Mouse (Mus musculus) olfactory bulb, adult 2 months (tissue): Measurements from ENCODE around the gene Mospd3. TPM values are rescaled to one million over a fixed set of nuclear protein-coding genes. Genes with fewer than 3 reads are reported as not detected.
A peak's percentile ranks its signal among the peaks of the same experiment; 100 is the strongest.

ENCODE experiments used
- H3K27ac ChIP-seq: fragments of 200-500 bp; 2 replicates; pipeline ENCODE4 v1.5.1; 2012; ENCODE audit warnings: low read depth, low read length; ENCODE audit not compliant: insufficient read depth
- H3K4me1 ChIP-seq: fragments of 200-500 bp; 2 replicates; pipeline ENCODE4 v1.6.1; 2012; ENCODE audit warnings: low read length; ENCODE audit not compliant: control insufficient read depth, insufficient read depth
- H3K4me3 ChIP-seq: fragments of 200-500 bp; 2 replicates; pipeline ENCODE4 v1.5.1; 2012; ENCODE audit warnings: mild to moderate bottlenecking, low read depth, low read length, moderate library complexity; ENCODE audit not compliant: insufficient read depth
- CTCF ChIP-seq: fragments of 200-500 bp; IDR thresholded peaks from 2 replicates; pipeline ENCODE4 v1.5.1; 2012; ENCODE audit warnings: low read depth, mild to moderate bottlenecking, low read length, moderate library complexity; ENCODE audit not compliant: insufficient read depth
- POLR2A ChIP-seq: fragments of 200-500 bp; IDR thresholded peaks from 2 replicates; pipeline ENCODE4 v1.6.1; 2012; ENCODE audit warnings: mild to moderate bottlenecking, low read depth, low read length, moderate library complexity; ENCODE audit not compliant: insufficient read depth
- WGBS: fragments of 180-500 bp; shearing (Covaris S2); methylation state at CpG from one replicate; pipeline ENCODE4 v1.1.7; 2018; 5-methylcytosine and 5-hydroxymethylcytosine counted together
- polyA plus RNA-seq: library from polyadenylated mRNA; stranded (reverse); fragments of >200 nt; gene quantifications from 2 replicates; pipeline ENCODE4 v1.2.4, GENCODE M21; 2012; ENCODE audit warnings: low replicate concordance; ENCODE audit not compliant: missing spikeins, insufficient read depth, insufficient read length

The Mospd3 gene
- polyA plus RNA-seq, 1 experiment, result not detected

GRCm38 (mm10) chr5:137610548-137611244 is 9.8 kb upstream of the Mospd3 start:
- Histone ChIP-seq H3K27ac (0 out of 2 replicates have a peak overlapping the region, but pooled peaks have one; percentile 4), H3K4me1 (peaks cover 8% of the 10 kb centered on the region; the same call in 1 of the 2 replicates), H3K4me3 (no peak overlapping the region)
- TF ChIP-seq POLR2A (no peak), CTCF (no peak)
- WGBS, result 45% methylated on average over 12 of the region's 12 CpGs

- 83% methylated on average over 4 of the region's 4 CpGs for WGBS
- TF ChIP-seq POLR2A (no peak), CTCF (no peak)
- Histone ChIP-seq H3K27ac (no peak overlapping the region), H3K4me1 (peaks cover 8% of the 10 kb centered on the region; the same call in 1 of the 2 replicates), H3K4me3 (no peak overlapping the region)
Observed at GRCm38 (mm10) chr5:137610056-137610455, 9.2 kb upstream of the Mospd3 start.

GRCm38 (mm10) chr5:137609292-137609691 is 8.4 kb upstream of the Mospd3 start:
- WGBS, result 70% methylated on average over 3 of the region's 3 CpGs
- Histone ChIP-seq H3K27ac (no peak overlapping the region), H3K4me3 (no peak overlapping the region), H3K4me1 (peaks cover 8% of the 10 kb centered on the region; the same call in 1 of the 2 replicates)
- TF ChIP-seq POLR2A (no peak), CTCF (no peak)

- no peak overlapping the region for H3K4me3 ChIP-seq
- WGBS, result 41% methylated on average over 23 of the region's 23 CpGs
Observed at GRCm38 (mm10) chr5:137608654-137609190, 7.9 kb upstream of the Mospd3 start.

GRCm38 (mm10) chr5:137607860-137608653 is 7.2 kb upstream of the Mospd3 start:
- Histone ChIP-seq H3K4me1 (peaks cover 8% of the 10 kb centered on the region; the same call in 1 of the 2 replicates), H3K27ac (no peak overlapping the region), H3K4me3 (no peak overlapping the region)
- 29% methylated on average over 26 of the region's 26 CpGs for WGBS
- TF ChIP-seq CTCF (no peak), POLR2A (no peak)

More at GRCm38 (mm10) chr5:137608654-137609190, 7.9 kb upstream of the Mospd3 start:
- H3K4me1 ChIP-seq, result peaks cover 8% of the 10 kb centered on the region; the same call in 1 of the 2 replicates
- TF ChIP-seq CTCF, result no peak
- TF ChIP-seq POLR2A, result no peak
- H3K27ac ChIP-seq, result no peak overlapping the region

GRCm38 (mm10) chr5:137601365-137601729 is 489 bp upstream of the Mospd3 start:
- H3K4me1 ChIP-seq, result peaks cover 9% of the 10 kb centered on the region
- under 1% methylated on average over 22 of the region's 22 CpGs for WGBS
- no peak overlapping the region for H3K27ac ChIP-seq
- H3K4me3 ChIP-seq, result peak overlapping the region; percentile 67
- TF ChIP-seq CTCF (no peak), POLR2A (no peak)

GRCm38 (mm10) chr5:137600281-137600618 is 608 bp downstream of the Mospd3 start:
- H3K4me3 ChIP-seq, result peak overlapping the region; percentile 67
- TF ChIP-seq POLR2A (no peak), CTCF (no peak)
- peaks cover 9% of the 10 kb centered on the region for H3K4me1 ChIP-seq
- peak overlapping the region; percentile 3; the same call in 1 of the 2 replicates for H3K27ac ChIP-seq
- under 1% methylated on average over 19 of the region's 19 CpGs for WGBS

- no peak overlapping the region for H3K27ac ChIP-seq
- 46% methylated on average over 9 of the region's 9 CpGs for WGBS
- H3K4me3 ChIP-seq, result peak overlapping the region; percentile 67
- H3K4me1 ChIP-seq, result peaks cover 9% of the 10 kb centered on the region
- TF ChIP-seq POLR2A (no peak), CTCF (no peak)
Observed at GRCm38 (mm10) chr5:137599600-137599999, 1.3 kb downstream of the Mospd3 start.
